Comparison of ENCODE assay signal across 21 mouse cellular contexts in the genomic region with DNA sequence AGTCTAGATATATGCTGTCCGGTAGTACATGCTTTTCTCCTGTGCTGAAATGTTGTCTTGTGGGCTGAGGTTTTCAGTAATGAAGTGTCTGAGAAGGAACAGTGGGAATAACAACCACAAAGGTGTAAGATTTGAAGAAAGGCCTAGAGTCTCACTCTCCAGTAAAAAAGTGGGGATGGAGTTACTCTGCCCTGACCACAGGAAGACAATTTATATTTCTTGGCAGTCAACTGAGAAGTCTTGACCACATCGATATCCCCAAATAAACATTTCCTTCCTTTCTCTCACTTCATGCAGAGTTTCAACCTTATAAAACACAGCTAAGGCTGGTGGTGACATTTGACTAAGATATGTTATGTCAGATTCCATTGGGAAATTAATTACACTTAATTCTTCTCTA.
"Had no signal": no experiment of that assay in that cellular context is flagged by ENCODE, and none has a peak within 500 bp of the region (broad histone marks: within the 10 kb centered on the region; RNA-seq: fewer than 3 reads in every experiment).

No protein-coding gene starts in this region.

- H3K4me3 ChIP-seq: limb, embryonic 15.5 days; megakaryocyte, embryonic 14.5 days; midbrain, embryonic 10.5 days had no signal

- H3K36me3 ChIP-seq: limb, embryonic 15.5 days; midbrain, embryonic 10.5 days had no signal

- ATAC-seq: liver, postnatal 0 days; lung, postnatal 0 days had no signal

- H3K4me2 ChIP-seq: limb, embryonic 15.5 days; liver, embryonic 11.5 days; lung, embryonic 14.5 days had no signal

- H3K27ac ChIP-seq: limb, embryonic 15.5 days; liver, embryonic 14.5 days; macrophage; midbrain, embryonic 10.5 days; stomach, postnatal 0 days had no signal

- H3K27me3 ChIP-seq: limb, embryonic 15.5 days; megakaryocyte, embryonic 14.5 days had no signal

- DNase-seq: kidney, adult 11 months; kidney, adult 8-10 months; kidney, postnatal 25 days; left cerebral cortex, postnatal 4 days; liver, postnatal 0 days; lung, embryonic 14.5 days; midbrain, embryonic 14.5 days; right cerebral cortex, adult 18-20 months; right cerebral cortex, postnatal 14 days; right cerebral cortex, postnatal 4 days; thymus, adult 2 months; thymus, postnatal 14 days; thymus, postnatal 4 days had no signal

- H3K4me1 ChIP-seq: limb, embryonic 15.5 days; midbrain, embryonic 10.5 days had no signal

- H3K9ac ChIP-seq: limb, embryonic 15.5 days; liver, embryonic 14.5 days; liver, postnatal 0 days; lung, embryonic 14.5 days had no signal

- H3K9me3 ChIP-seq: limb, embryonic 15.5 days; megakaryocyte, embryonic 14.5 days; midbrain, embryonic 10.5 days had no signal
